8 mouse cellular contexts compared by ENCODE assay signal in genomic region chr5:92369151-92369994, GRCm38 (mm10). TPM values are rescaled to one million over a fixed set of nuclear protein-coding genes. Genes with fewer than 3 reads are reported as not detected.
DNase-seq lines count a peak whose midpoint lies in the region; ATAC-seq and TF ChIP-seq lines count a peak whose summit lies in the region.

No protein-coding gene starts in this region.

- H3K4me1 ChIP-seq in kidney, embryonic 16.5 days (ENCODE audit: insufficient read depth, low read length): peaks cover 10% of the 10 kb centered on the region; the same call in 1 of the 2 replicates
- peaks cover 53% of the 10 kb centered on the region for H3K4me1 ChIP-seq in bone marrow macrophage, adult 2 months (ENCODE audit: control insufficient read depth, insufficient read depth, low read length)
- no peaks in the 10 kb centered on the region for H3K4me1 ChIP-seq in lung, postnatal 0 days (ENCODE audit: insufficient read depth, low read depth, low read length)

- DNase-seq in kidney, adult 9 months: no peak
- DNase-seq in gastrocnemius, adult 2 months: peak; percentile 86
- DNase-seq in kidney, postnatal 36 days: peak; percentile 39 to 55
- DNase-seq in lung, postnatal 0 days (ENCODE audit: low spot score): peak; percentile 67
- peak; percentile 73 to 81 for DNase-seq in right cerebral cortex, postnatal 10 days (ENCODE audit: low spot score in 2 of 2)

- TF ChIP-seq CTCF in bone marrow macrophage, adult 2 months (IDR thresholded peaks at IDR 0.05; ENCODE audit: low read depth, low read length): no peak
- no peak for TF ChIP-seq CTCF in gastrocnemius, adult 2 months (IDR thresholded peaks at IDR 0.05)
- peak; percentile 41 for TF ChIP-seq CTCF in lung, postnatal 0 days (IDR thresholded peaks at IDR 0.05)

- H3K27me3 ChIP-seq in kidney, embryonic 16.5 days (ENCODE audit: insufficient read depth, low read length): no peaks in the 10 kb centered on the region
- no peaks in the 10 kb centered on the region for H3K27me3 ChIP-seq in lung, postnatal 0 days (replicated peaks; ENCODE audit: insufficient read depth, low read length)

- WGBS in kidney, embryonic 16.5 days: 62% methylated on average over 13 of the region's 13 CpGs
- WGBS in lung, postnatal 0 days: 53% methylated on average over 13 of the region's 13 CpGs

- H3K4me2 ChIP-seq in kidney, embryonic 16.5 days (replicated peaks; ENCODE audit: low read depth, low read length): no peak overlapping the region
- no peak overlapping the region for H3K4me2 ChIP-seq in lung, postnatal 0 days (replicated peaks; ENCODE audit: low read depth, low read length)

- H3K9ac ChIP-seq in kidney, embryonic 16.5 days (replicated peaks; ENCODE audit: low read length): no peak overlapping the region
- no peak overlapping the region for H3K9ac ChIP-seq in lung, postnatal 0 days (replicated peaks; ENCODE audit: low read depth)

- no peak overlapping the region for H3K4me3 ChIP-seq in kidney, embryonic 16.5 days (ENCODE audit: low read length)
- H3K4me3 ChIP-seq in bone marrow macrophage, adult 2 months (ENCODE audit: insufficient read depth, low read length): no peak overlapping the region
- H3K4me3 ChIP-seq in gastrocnemius, adult 2 months: peak overlapping the region; percentile 52
- no peak overlapping the region for H3K4me3 ChIP-seq in lung, postnatal 0 days (ENCODE audit: low read depth, low read length)

- no peaks in the 10 kb centered on the region for H3K36me3 ChIP-seq in kidney, embryonic 16.5 days (ENCODE audit: insufficient read depth, low read length)
- H3K36me3 ChIP-seq in lung, postnatal 0 days (ENCODE audit: insufficient read depth, low read length): no peaks in the 10 kb centered on the region

- ATAC-seq in kidney, embryonic 16.5 days (ENCODE audit: low FRiP score, low TSS enrichment): peak; percentile 71; the same call in 1 of the 2 replicates
- ATAC-seq in lung, postnatal 0 days: peak; percentile 94
- ATAC-seq in CD4-positive, CD25-positive, alpha-beta regulatory T cell, adult 4 months: no peak

- intact Hi-C loops in gastrocnemius, adult 2 months (cut with DNase I): no loop called here

- H3K9me3 ChIP-seq in kidney, embryonic 16.5 days (ENCODE audit: low read length): no peaks in the 10 kb centered on the region
- H3K9me3 ChIP-seq in lung, postnatal 0 days (ENCODE audit: low read length): no peaks in the 10 kb centered on the region

- H3K27ac ChIP-seq in kidney, embryonic 16.5 days (ENCODE audit: low read length): no peak overlapping the region
- H3K27ac ChIP-seq in bone marrow macrophage, adult 2 months (ENCODE audit: insufficient read depth, low read depth, low read length): peak overlapping the region; percentile 9; the same call in 1 of the 2 replicates
- peak overlapping the region; percentile 82 for H3K27ac ChIP-seq in gastrocnemius, adult 2 months
- no peak overlapping the region for H3K27ac ChIP-seq in lung, postnatal 0 days (ENCODE audit: low read length)

- no peak for TF ChIP-seq EP300 in lung, postnatal 0 days (IDR thresholded peaks at IDR 0.05)

- no peak for TF ChIP-seq POLR2A in bone marrow macrophage, adult 2 months (IDR thresholded peaks at IDR 0.05; ENCODE audit: borderline replicate concordance, low read depth, low read length)

RNA-seq across cellular contexts. Expression of gene Cxcl10, which starts 20.7 kb away (rescaled TPM):
- 1.1 TPM in 2 replicates for polyA plus RNA-seq in kidney, embryonic 16.5 days (2015; fragmentation: Nextera tagmentation; extraction: Ambion mirVana)
- polyA plus RNA-seq in bone marrow macrophage, adult 2 months (2012; ENCODE audit: insufficient read depth, insufficient read length, missing spikeins): 30.4 and 32.0 TPM in 2 replicates
- total RNA-seq in gastrocnemius, adult 2 months (2021): not detected
- polyA plus RNA-seq in lung, postnatal 0 days (2015; fragmentation: Nextera tagmentation; extraction: Ambion mirVana): 0.49 and 3.1 TPM in 2 replicates
- 10 to 100 TPM; 12.1 to 23.6 TPM for polyA plus RNA-seq in CD4-positive, CD25-positive, alpha-beta regulatory T cell, adult 4 months (2017; shearing (Covaris generic))

RNA-seq across cellular contexts. Expression of gene Art3, which starts 37.7 kb away (rescaled TPM):
- 2.6 and 3.5 TPM in 2 replicates for polyA plus RNA-seq in kidney, embryonic 16.5 days (2015; fragmentation: Nextera tagmentation; extraction: Ambion mirVana)
- not detected in 2 replicates for polyA plus RNA-seq in bone marrow macrophage, adult 2 months (2012; ENCODE audit: insufficient read depth, insufficient read length, missing spikeins)
- 100 to 1,000 TPM; 394 to 399 TPM for total RNA-seq in gastrocnemius, adult 2 months (2021)
- polyA plus RNA-seq in lung, postnatal 0 days (2015; fragmentation: Nextera tagmentation; extraction: Ambion mirVana): 37.0 and 46.5 TPM in 2 replicates
- polyA plus RNA-seq in CD4-positive, CD25-positive, alpha-beta regulatory T cell, adult 4 months (2017; shearing (Covaris generic)): 10 to 100 TPM in 1 of 2 experiments, 1 to 10 TPM in 1; 9.2 to 11.0 TPM

RNA-seq across cellular contexts. Expression of gene Cxcl9, which starts 41.5 kb away (rescaled TPM):
- polyA plus RNA-seq in kidney, embryonic 16.5 days (2015; fragmentation: Nextera tagmentation; extraction: Ambion mirVana): not detected in 2 replicates
- 0.38 and 0.55 TPM in 2 replicates for polyA plus RNA-seq in bone marrow macrophage, adult 2 months (2012; ENCODE audit: insufficient read depth, insufficient read length, missing spikeins)
- total RNA-seq in gastrocnemius, adult 2 months (2021): under 1 TPM; 0.10 to 0.45 TPM
- not detected in 2 replicates for polyA plus RNA-seq in lung, postnatal 0 days (2015; fragmentation: Nextera tagmentation; extraction: Ambion mirVana)
- polyA plus RNA-seq in CD4-positive, CD25-positive, alpha-beta regulatory T cell, adult 4 months (2017; shearing (Covaris generic)): under 1 TPM in 1 of 2 experiments, not detected in 1; 0.26 TPM

RNA-seq across cellular contexts. Expression of gene Sdad1, which starts 59.1 kb away (rescaled TPM):
- polyA plus RNA-seq in kidney, embryonic 16.5 days (2015; fragmentation: Nextera tagmentation; extraction: Ambion mirVana): 39.2 and 42.6 TPM in 2 replicates
- polyA plus RNA-seq in bone marrow macrophage, adult 2 months (2012; ENCODE audit: insufficient read depth, insufficient read length, missing spikeins): 10.2 and 11.1 TPM in 2 replicates
- total RNA-seq in gastrocnemius, adult 2 months (2021): 10 to 100 TPM; 15.5 to 17.7 TPM
- polyA plus RNA-seq in lung, postnatal 0 days (2015; fragmentation: Nextera tagmentation; extraction: Ambion mirVana): 14.8 and 15.0 TPM in 2 replicates
- 10 to 100 TPM; 41.8 to 62.4 TPM for polyA plus RNA-seq in CD4-positive, CD25-positive, alpha-beta regulatory T cell, adult 4 months (2017; shearing (Covaris generic))

Comparison
In these comparisons a context has a peak if more than half of its experiments do, and no peak if none do; other contexts are left out.
1. H3K27ac ChIP-seq: peak in bone marrow macrophage, adult 2 months (single experiment) and gastrocnemius, adult 2 months (single experiment); none in kidney, embryonic 16.5 days (single experiment) and lung, postnatal 0 days (single experiment).